Mouse (Mus musculus): ENCODE results near the gene Ccdc191. TPM values are rescaled to one million over a fixed set of nuclear protein-coding genes. Genes with fewer than 3 reads are reported as not detected.

Ccdc191 gene
- polyA plus RNA-seq, 1 experiment = 1.3 TPM

- H3K27ac ChIP-seq (ENCODE audit: control insufficient read depth, insufficient read depth, low read length) = no peak overlapping the region
- no peak overlapping the region for H3K4me3 ChIP-seq (ENCODE audit: control insufficient read depth, insufficient read depth, low read length)
- 95% methylated on average over 4 of the region's 4 CpGs for WGBS
- no peaks in the 10 kb centered on the region for H3K27me3 ChIP-seq (ENCODE audit: control insufficient read depth, insufficient read depth, low read length)
- no peak for DNase-seq
- no peaks in the 10 kb centered on the region for H3K36me3 ChIP-seq (ENCODE audit: control insufficient read depth, insufficient read depth, low read length)
- TF ChIP-seq POLR2A (IDR thresholded peaks at IDR 0.05; ENCODE audit: control insufficient read depth, extremely low read depth, insufficient read depth, low read length, poor library complexity) (no peak), CTCF (IDR thresholded peaks at IDR 0.05; ENCODE audit: borderline replicate concordance, control insufficient read depth, extremely low read depth, insufficient read depth, low read length, poor library complexity) (no peak)
- H3K4me1 ChIP-seq (replicated peaks; ENCODE audit: control insufficient read depth, insufficient read depth, low read length) = no peaks in the 10 kb centered on the region
Measured at GRCm38 (mm10) chr16:43986299-43986698, 96.7 kb downstream of the Ccdc191 start.

GRCm38 (mm10) chr16:43994623-43995022 is 105.0 kb downstream of the Ccdc191 start:
- Histone ChIP-seq H3K4me3 (ENCODE audit: control insufficient read depth, insufficient read depth, low read length) (no peak overlapping the region), H3K4me1 (replicated peaks; ENCODE audit: control insufficient read depth, insufficient read depth, low read length) (no peaks in the 10 kb centered on the region), H3K27ac (ENCODE audit: control insufficient read depth, insufficient read depth, low read length) (no peak overlapping the region), H3K27me3 (ENCODE audit: control insufficient read depth, insufficient read depth, low read length) (no peaks in the 10 kb centered on the region), H3K36me3 (ENCODE audit: control insufficient read depth, insufficient read depth, low read length) (no peaks in the 10 kb centered on the region)
- no peak for TF ChIP-seq CTCF (IDR thresholded peaks at IDR 0.05; ENCODE audit: borderline replicate concordance, control insufficient read depth, extremely low read depth, insufficient read depth, low read length, poor library complexity)
- TF ChIP-seq POLR2A (IDR thresholded peaks at IDR 0.05; ENCODE audit: control insufficient read depth, extremely low read depth, insufficient read depth, low read length, poor library complexity) = no peak
- WGBS = 95% methylated on average over 3 of the region's 3 CpGs
- DNase-seq = no peak

GRCm38 (mm10) chr16:43999111-43999510 is 109.5 kb downstream of the Ccdc191 start:
- no peak for DNase-seq
- TF ChIP-seq POLR2A (IDR thresholded peaks at IDR 0.05; ENCODE audit: control insufficient read depth, extremely low read depth, insufficient read depth, low read length, poor library complexity) (no peak), CTCF (IDR thresholded peaks at IDR 0.05; ENCODE audit: borderline replicate concordance, control insufficient read depth, extremely low read depth, insufficient read depth, low read length, poor library complexity) (no peak)
- H3K4me1 ChIP-seq (replicated peaks; ENCODE audit: control insufficient read depth, insufficient read depth, low read length) = no peaks in the 10 kb centered on the region
- H3K27ac ChIP-seq (ENCODE audit: control insufficient read depth, insufficient read depth, low read length) = no peak overlapping the region
- no peak overlapping the region for H3K4me3 ChIP-seq (ENCODE audit: control insufficient read depth, insufficient read depth, low read length)
- 97% methylated on average over 8 of the region's 8 CpGs for WGBS
- H3K27me3 ChIP-seq (ENCODE audit: control insufficient read depth, insufficient read depth, low read length) = no peaks in the 10 kb centered on the region
- H3K36me3 ChIP-seq (ENCODE audit: control insufficient read depth, insufficient read depth, low read length) = no peaks in the 10 kb centered on the region

- no peaks in the 10 kb centered on the region for H3K4me1 ChIP-seq (replicated peaks; ENCODE audit: control insufficient read depth, insufficient read depth, low read length)
- no peak for TF ChIP-seq POLR2A (IDR thresholded peaks at IDR 0.05; ENCODE audit: control insufficient read depth, extremely low read depth, insufficient read depth, low read length, poor library complexity)
- no peak for TF ChIP-seq CTCF (IDR thresholded peaks at IDR 0.05; ENCODE audit: borderline replicate concordance, control insufficient read depth, extremely low read depth, insufficient read depth, low read length, poor library complexity)
- no peak overlapping the region for H3K27ac ChIP-seq (ENCODE audit: control insufficient read depth, insufficient read depth, low read length)
- H3K27me3 ChIP-seq (ENCODE audit: control insufficient read depth, insufficient read depth, low read length) = no peaks in the 10 kb centered on the region
- 94% methylated on average over 5 of the region's 5 CpGs for WGBS
- H3K4me3 ChIP-seq (ENCODE audit: control insufficient read depth, insufficient read depth, low read length) = no peak overlapping the region
- H3K36me3 ChIP-seq (ENCODE audit: control insufficient read depth, insufficient read depth, low read length) = no peaks in the 10 kb centered on the region
- DNase-seq = no peak
Measured at GRCm38 (mm10) chr16:43999541-43999940, 109.9 kb downstream of the Ccdc191 start.

- H3K4me1 ChIP-seq (replicated peaks; ENCODE audit: control insufficient read depth, insufficient read depth, low read length) = no peaks in the 10 kb centered on the region
- H3K4me3 ChIP-seq (ENCODE audit: control insufficient read depth, insufficient read depth, low read length) = no peak overlapping the region
- DNase-seq = no peak
- H3K27ac ChIP-seq (ENCODE audit: control insufficient read depth, insufficient read depth, low read length) = no peak overlapping the region
- TF ChIP-seq CTCF (IDR thresholded peaks at IDR 0.05; ENCODE audit: borderline replicate concordance, control insufficient read depth, extremely low read depth, insufficient read depth, low read length, poor library complexity) (no peak), POLR2A (IDR thresholded peaks at IDR 0.05; ENCODE audit: control insufficient read depth, extremely low read depth, insufficient read depth, low read length, poor library complexity) (no peak)
- H3K36me3 ChIP-seq (ENCODE audit: control insufficient read depth, insufficient read depth, low read length) = peaks cover 6% of the 10 kb centered on the region; the same call in 1 of the 2 replicates
- 79% methylated on average over 5 of the region's 5 CpGs for WGBS
- H3K27me3 ChIP-seq (ENCODE audit: control insufficient read depth, insufficient read depth, low read length) = no peaks in the 10 kb centered on the region
Measured at GRCm38 (mm10) chr16:44002086-44002485, 112.5 kb downstream of the Ccdc191 start.

GRCm38 (mm10) chr16:44011010-44011409 is 121.4 kb downstream of the Ccdc191 start:
- no peak for DNase-seq
- Histone ChIP-seq H3K4me1 (replicated peaks; ENCODE audit: control insufficient read depth, insufficient read depth, low read length) (no peaks in the 10 kb centered on the region), H3K27me3 (ENCODE audit: control insufficient read depth, insufficient read depth, low read length) (no peaks in the 10 kb centered on the region), H3K4me3 (ENCODE audit: control insufficient read depth, insufficient read depth, low read length) (no peak overlapping the region), H3K36me3 (ENCODE audit: control insufficient read depth, insufficient read depth, low read length) (no peaks in the 10 kb centered on the region), H3K27ac (ENCODE audit: control insufficient read depth, insufficient read depth, low read length) (no peak overlapping the region)
- no peak for TF ChIP-seq POLR2A (IDR thresholded peaks at IDR 0.05; ENCODE audit: control insufficient read depth, extremely low read depth, insufficient read depth, low read length, poor library complexity)
- TF ChIP-seq CTCF (IDR thresholded peaks at IDR 0.05; ENCODE audit: borderline replicate concordance, control insufficient read depth, extremely low read depth, insufficient read depth, low read length, poor library complexity) = no peak
- WGBS = 95% methylated on average over 5 of the region's 5 CpGs

Other genes with a start within 250 kb of the Ccdc191 start
- gene Tigit, start 225.7 kb upstream of the Ccdc191 start, polyA plus RNA-seq (2012; rRNA removed) = 5.1 and 5.2 TPM in 2 replicates
- gene Drd3, start 135.8 kb upstream of the Ccdc191 start, polyA plus RNA-seq (2012; rRNA removed) = not detected in 2 replicates
- gene Qtrt2, start 37.0 kb downstream of the Ccdc191 start, polyA plus RNA-seq (2012; rRNA removed) = 21.3 and 25.7 TPM in 2 replicates
- gene Zdhhc23, start 90.0 kb downstream of the Ccdc191 start, polyA plus RNA-seq (2012; rRNA removed) = 1.9 and 2.8 TPM in 2 replicates
- 0.38 and 0.62 TPM in 2 replicates for gene Gramd1c, start 173.5 kb downstream of the Ccdc191 start, polyA plus RNA-seq (2012; rRNA removed)
- 17.2 and 18.4 TPM in 2 replicates for gene Atp6v1a, start 249.9 kb downstream of the Ccdc191 start, polyA plus RNA-seq (2012; rRNA removed)